Mouse (Mus musculus): ENCODE data around the gene Prdx2.

Gene Prdx2

DNA sequence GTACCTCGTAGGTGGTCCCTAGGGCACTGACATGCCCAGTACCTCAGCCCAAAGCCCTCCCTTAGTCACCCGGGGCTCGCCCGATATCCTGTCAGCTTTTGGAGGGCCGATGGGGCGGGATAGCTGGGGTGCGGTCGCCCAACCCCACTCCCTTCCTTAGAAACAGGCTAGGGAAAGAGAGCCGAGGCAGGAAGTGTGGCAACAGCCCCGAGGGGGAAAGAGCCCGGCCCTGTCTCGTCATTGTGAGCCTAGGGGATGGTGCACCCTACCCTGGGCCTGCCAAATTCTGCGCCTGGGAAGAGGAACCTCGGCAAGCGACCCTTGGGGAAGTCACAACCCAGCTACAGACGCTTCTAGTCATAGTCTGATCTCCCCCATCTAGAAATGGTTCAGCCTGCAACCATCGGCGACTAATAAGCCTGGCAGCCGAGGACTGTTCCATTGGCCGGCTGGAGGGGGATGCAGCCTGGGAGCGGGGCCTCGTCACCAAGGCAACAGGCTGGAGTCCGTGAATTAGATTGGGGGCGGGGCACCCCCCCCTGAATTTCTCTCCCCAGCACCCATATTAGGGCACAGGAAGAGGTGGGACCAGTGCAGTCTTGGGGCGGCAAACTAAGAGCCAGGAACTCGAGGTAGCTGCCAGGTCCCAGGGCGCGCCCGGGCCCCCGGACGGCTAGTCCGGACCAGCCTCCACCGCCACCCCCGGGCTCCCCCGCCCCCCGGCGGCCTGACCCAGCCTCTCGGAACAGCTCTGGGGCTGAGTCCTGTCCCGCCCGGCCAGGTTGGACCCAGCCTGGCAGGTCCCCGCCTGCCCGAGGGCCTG lies 10.4 kb downstream of the Prdx2 start:
- DNase-seq = peak; percentile 91

GRCm38 (mm10) chr8:84980622-84981358 lies 11.4 kb downstream of the Prdx2 start:
- DNase-seq = peak; percentile 76

- DNase-seq = no peak
Measured at GRCm38 (mm10) chr8:84981644-84982498, 12.5 kb downstream of the Prdx2 start.

DNA sequence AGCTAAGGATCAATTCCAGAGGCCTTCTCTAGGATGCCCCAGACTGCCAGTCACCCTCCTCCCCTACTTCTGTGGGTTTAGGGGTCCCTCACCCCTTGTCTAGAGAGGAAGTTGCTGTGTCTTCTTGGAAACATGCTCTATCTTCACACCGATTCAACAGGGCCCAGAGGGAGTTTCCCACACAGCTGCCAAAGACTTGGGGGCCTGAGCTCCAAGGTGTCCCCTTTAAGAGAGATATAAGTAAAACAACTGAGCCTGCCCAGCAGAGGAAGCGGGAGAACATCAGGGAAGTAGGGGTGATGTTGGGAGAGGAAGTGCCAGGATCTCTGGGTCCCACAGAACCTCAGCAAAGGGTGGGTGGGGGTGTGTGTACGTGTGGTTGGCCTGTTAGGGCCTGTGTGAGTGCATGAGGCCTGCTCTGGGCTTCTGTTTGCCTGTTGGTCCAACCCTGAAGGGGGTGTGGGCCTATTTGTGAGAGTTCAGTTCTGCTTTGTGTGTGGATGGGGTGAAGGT lies 13.2 kb downstream of the Prdx2 start:
- no peak for DNase-seq

DNA sequence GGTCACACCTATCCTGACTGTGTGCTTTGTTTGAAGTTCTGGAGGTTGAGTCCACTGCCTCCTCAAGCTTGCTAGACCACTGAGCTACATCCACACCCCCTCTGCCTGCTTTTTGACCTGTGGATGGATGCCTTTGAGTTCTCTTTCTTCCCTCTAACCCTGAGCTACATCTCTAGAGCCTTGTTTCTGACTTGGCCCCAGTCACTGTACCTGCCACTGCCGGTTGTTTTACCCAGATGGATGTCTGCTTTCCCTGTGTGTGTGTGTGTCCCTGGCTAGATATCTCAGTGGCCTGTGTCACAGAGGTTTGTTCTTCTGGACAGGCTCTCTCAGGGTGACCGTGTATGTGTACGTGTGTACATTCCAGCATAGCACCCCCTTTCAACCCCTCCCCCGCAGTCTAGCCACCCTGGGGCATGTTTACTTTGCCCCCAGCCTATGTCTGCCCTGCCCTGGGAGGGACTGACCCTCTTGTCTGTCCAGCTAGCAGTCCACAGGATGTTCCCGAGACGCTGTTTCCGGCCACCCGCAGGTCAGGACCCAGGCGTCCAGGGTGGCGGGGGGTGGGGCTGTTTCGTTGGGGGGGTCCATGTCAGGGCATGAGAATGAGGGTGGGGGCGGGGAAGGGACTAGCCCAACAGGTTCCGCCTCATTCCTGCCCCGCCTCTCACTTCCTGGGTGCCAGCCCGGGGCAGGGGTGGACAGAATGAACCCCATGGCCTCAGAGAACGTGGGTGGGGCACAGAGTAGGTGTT lies 15.1 kb downstream of the Prdx2 start:
- no peak for DNase-seq

DNA sequence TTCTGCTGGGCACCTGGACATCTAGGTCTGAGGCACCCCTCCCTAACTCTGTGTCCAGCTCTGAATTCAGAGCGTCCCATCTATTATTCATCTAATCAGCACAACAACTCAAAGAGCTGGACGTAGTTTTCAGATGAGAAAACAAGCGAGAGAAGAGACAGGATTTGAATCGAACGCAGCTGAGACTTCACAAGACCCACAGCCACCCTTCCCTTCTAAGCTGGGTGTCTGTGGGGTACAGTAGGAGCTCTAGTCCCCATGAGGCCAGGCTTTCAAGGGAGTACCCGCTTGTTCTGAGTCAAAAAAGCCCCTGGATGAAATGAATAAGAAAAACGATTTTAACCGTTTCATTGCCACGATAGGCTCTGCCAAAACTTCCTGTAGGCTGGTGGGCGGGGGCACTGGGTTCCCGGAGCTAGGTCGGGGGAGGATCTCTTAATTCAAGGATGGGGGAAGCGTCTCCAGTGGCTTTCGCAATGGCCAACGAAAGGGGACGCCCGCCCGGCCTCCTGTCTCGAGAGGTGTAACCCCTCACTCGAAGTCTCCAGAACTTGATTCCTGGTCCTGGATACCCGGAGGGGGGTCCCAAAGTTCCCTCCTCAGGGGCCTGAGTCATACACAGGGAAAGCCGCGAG lies 15.8 kb downstream of the Prdx2 start:
- DNase-seq = no peak

- DNase-seq = peak; percentile 93
Measured at GRCm38 (mm10) chr8:84985684-84986378, 16.4 kb downstream of the Prdx2 start.

DNA sequence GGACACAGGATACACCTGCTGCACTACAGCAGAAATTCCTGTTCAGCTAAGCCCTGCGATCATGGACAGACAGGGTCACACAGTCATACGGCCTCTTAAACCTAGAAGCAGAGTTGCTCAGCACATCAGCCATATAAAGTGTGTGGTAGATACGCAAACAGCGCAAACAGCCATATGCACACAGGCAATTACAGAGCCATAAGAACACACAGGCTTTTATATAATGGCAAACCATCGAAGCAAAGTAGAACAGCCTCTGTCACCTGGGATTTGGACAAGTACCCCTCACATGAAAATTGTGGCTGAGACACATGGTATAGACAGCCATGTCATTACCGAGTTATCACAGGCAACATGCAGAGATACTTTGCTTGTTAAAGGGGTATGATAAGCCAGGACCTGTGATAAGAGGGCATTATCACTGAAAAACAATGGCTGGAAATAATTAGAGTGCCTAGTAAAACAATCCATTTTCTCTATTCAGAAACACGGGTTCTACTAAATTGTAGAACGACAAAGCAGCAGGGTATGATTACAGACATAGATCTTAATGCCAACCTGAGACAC lies 17.1 kb downstream of the Prdx2 start:
- no peak for DNase-seq

DNA sequence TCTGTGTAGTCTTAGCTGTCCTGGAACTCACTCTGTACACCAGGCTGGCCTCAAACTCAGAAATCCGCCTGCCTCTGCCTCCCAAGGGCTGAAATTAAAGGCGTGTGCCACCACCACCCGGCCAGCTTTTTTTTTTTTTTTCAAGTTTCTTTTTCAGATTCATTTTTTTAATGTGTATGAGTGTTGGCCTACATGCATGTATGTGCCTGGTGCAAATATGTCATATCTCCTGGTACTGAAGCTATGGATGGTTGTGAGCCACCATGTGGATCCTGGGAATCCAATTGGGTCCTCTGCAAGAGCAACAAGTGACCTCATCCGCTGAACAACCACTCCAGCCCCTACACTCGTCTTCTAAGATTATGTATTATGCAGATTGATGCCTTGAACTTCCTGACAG lies 18.0 kb downstream of the Prdx2 start:
- DNase-seq = no peak

DNA sequence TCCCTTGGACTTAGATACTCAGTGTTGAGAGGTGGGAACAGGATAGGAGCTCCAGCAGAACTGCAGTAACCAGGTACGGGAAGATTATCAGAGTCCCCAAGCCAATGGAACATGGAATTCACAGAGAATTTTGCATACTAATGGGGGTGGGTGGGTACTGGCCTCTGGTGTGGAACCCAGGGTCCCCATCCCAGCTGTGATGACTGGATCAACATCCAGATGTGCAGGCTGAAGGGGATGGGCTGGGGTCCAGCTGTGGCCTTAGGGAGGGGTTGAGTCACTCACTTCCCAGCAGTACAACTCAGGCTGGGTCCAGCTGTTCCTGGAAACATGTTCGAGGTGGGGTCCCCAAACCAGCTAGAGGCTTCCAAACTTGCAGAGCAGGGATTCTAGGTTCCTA lies 18.5 kb downstream of the Prdx2 start:
- DNase-seq = no peak

DNA sequence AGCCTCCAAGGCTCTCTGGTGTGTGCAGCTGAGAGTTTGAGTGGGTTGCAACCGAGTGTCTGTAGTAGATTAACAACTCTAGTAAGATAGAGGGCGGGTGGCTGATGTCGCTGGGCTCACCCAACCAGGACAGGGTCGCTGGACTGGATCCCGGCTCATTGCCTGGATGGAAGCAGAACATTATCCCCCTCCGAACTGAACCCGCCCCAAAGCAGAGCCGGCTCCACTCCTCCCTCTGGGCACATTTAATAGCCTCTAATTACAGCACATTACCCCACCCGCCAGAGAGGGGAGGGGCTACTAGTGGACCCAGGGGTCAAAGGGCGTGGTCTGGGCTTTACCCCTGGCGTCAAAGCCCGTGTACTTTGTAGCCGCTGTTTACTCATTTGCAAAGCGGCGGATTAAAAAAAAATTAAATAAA lies 19.9 kb downstream of the Prdx2 start:
- no peak for DNase-seq

DNA sequence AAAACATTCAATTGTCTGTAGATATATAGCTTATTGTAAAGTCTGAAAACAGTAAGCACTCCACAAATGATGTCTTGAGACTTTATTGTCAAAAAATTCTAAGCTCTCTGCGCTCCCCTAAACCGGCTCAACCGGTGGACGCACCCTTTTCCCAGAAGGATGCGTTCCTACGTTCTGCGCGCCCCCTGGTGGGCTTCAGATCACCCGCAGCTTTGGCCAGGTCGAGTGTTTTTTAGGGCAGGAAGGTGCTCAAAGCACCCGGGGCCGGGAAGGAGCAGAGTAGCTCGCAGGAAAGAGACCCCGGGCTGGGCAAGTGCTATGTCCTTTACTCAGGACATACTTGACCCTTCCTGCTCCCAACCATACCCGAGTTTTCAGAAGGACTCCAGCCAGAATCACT lies 20.4 kb downstream of the Prdx2 start:
- peak; percentile 92 for DNase-seq

- peak; percentile 96 for DNase-seq
Measured at GRCm38 (mm10) chr8:84990349-84990748, 21.0 kb downstream of the Prdx2 start, which contains the start of gene Hook2. Gene Hook2, plus strand, starts transcription at chr8:84990603.

DNA sequence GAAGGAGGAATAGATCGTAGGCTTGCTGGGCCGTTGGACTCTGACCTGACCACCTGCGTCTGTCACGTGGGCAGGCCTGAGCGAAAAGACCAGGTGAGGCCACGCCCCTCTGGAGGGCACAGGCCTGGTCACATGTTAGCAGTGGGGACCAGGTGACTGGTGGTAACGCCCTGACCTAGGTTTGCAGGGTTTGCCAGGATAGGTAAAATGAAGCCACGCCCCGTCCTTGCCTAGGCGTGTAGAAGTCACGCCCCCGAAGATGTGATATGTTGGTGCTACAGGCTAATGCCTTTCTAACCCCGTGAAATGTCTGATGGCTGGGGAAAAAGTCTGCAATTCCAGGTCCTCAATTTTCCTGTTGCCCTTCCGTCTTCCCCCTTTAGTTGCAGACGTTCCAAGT lies 21.4 kb downstream of the Prdx2 start:
- no peak for DNase-seq

DNA sequence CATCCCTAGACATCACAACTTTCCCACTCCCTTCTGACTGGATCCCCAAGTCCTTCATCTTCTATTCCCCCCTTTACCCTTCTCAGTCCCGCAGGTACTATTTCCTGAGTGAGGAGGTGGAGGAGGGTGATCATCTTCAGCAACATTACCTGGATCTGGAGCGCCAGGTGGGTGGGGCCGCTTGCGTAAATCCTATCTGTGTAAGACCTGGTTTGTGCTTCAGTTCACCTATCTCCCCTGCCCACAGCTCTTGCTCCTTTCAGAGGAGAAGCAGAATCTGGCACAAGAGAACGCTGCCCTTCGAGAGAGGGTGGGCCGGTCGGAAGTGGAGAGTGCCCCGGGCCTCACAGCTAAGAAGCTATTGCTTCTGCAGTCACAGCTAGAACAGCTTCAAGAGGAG lies 25.0 kb downstream of the Prdx2 start:
- no peak for DNase-seq

DNA sequence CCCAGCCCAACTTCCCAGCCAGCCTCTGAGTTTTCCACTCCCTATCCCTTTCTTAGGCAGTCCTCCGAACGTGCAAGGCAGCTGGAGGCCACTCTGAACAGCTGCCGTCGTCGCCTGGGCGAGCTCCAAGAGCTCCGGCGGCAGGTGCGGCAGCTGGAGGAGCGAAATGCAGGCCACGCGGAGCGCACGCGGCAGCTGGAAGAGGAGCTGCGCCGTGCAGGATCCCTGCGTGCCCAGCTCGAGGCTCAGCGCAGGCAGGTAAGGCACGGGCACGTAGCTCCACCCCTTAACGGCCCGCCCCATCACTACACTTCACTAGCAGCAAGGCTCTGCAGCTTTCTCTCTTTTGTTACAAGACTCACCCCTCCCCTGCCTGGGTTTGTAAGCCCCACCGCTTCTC lies 26.3 kb downstream of the Prdx2 start:
- DNase-seq = no peak

GRCm38 (mm10) chr8:84996978-84997377 lies 27.6 kb downstream of the Prdx2 start:
- no peak for DNase-seq

DNA sequence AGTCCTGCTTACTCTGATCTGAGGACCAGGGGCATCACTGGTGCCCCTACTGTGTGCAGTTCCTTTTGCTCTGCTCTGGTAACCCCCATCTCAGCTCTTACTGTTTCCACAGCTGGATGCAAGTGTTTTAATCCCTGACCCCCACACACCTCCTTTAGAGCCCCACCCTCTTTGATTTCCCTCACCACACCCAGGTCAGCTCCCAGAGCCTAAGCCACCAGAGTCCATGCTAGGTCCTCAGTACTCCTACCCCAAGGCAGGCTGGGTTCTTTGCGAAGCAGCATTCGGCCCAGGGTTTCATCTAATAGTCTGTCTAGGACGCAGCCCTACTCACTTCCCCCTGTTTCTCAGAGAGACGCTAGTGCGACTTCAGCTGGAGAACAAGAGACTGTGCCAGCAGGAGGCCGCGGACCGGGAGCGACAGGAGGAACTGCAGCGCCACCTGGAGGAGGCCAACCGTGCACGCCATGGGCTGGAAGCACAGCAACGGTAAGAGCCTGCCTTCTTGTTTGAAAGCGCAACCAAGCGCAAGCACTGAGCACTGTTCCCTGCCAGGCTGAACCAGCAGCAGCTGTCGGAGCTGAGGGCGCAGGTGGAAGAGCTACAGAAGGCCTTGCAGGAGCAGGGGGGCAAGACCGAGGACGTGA lies 28.4 kb downstream of the Prdx2 start:
- peak; percentile 98 for DNase-seq

DNA sequence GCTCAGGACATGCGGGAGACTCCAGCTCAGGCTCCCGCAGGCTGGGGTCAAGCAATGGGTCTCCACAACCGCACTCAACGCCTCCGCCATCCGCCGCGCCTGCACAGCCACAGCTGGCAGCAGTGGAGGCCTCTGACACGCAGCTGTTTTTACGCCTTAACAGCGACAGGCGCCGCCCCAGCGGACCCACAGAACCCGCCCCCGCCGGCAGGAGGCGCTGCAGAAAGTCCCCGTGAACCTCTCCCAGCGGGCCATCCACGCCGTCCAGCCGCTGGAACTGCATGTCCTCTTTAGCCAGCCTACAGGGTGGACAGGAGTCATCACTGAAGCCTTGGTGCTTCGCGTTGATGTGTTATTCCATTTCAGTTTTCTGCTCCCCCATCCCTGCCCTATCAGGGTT lies 38.3 kb downstream of the Prdx2 start:
- no peak for DNase-seq

DNA sequence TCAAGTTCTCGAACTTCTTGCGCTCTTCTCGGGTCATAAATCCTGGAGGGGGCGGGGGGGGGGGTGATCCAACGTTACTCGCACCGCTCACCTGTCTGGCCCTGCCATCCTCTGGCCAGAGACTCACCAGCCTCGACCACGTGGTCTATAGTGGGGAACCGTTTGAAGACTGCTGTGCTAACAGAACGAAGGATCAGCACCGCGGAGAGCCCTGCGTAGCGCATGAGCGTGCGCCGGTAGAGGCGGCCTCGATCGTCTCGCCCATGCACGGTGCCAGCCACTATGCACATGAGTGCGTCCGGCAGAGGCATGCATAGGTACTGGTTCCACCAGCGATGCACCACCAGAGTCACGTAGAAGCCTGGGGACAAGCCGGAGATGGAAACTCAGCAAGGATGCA lies 41.9 kb downstream of the Prdx2 start:
- no peak for DNase-seq

All from right cerebral cortex, postnatal 14 days (tissue).